In the genomic region with DNA sequence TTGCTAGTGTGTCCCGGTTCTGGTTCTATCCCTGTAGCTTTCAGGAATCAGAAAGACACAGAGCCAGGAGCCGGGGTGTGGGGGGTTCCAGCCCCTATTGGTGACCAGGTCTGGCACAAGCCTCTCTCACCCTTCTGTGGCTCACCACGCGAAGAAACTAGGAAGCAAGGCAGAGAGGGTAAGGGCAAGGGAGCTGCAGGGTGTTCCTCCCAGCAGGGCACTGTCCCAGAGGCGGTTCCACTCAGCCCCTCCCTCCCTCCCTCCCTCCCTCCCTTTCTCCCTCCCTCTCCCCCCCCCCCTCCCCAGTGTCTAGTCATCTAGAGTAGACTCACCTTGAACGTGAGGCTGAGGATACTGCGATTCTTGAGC, we compare ENCODE assay signal across 8 mouse cellular contexts. TPM values are rescaled to one million over a fixed set of nuclear protein-coding genes. Genes with fewer than 3 reads are reported as not detected.
DNase-seq lines count a peak whose midpoint lies in the region; ATAC-seq lines count a peak whose summit lies in the region.

No protein-coding gene starts in this region.

- no peak overlapping the region; a peak in 1 of 4 replicates for H3K27ac ChIP-seq in heart, embryonic 14.5 days (replicated peaks in 1 of 2; ENCODE audit: control insufficient read depth in 1 of 2, insufficient read depth in 1 of 2, low read depth in 2 of 2, low read length in 2 of 2)
- H3K27ac ChIP-seq in limb, embryonic 15.5 days: no peak overlapping the region
- no peak overlapping the region for H3K27ac ChIP-seq in neural tube, embryonic 13.5 days (replicated peaks)

- peaks cover 25% of the 10 kb centered on the region for H3K27me3 ChIP-seq in heart, embryonic 14.5 days (ENCODE audit: control insufficient read depth, insufficient read depth, low read length)
- no peaks in the 10 kb centered on the region for H3K27me3 ChIP-seq in limb, embryonic 15.5 days
- H3K27me3 ChIP-seq in neural tube, embryonic 13.5 days: peaks cover 3% of the 10 kb centered on the region

- H3K4me1 ChIP-seq in heart, embryonic 14.5 days (ENCODE audit: control insufficient read depth in 2 of 2, insufficient read depth in 2 of 2, low read length in 2 of 2): peaks cover 5% of the 10 kb centered on the region in 2 experiments
- H3K4me1 ChIP-seq in limb, embryonic 15.5 days: peaks cover 5% of the 10 kb centered on the region
- H3K4me1 ChIP-seq in neural tube, embryonic 13.5 days (replicated peaks): peaks cover 8% of the 10 kb centered on the region

- peak overlapping the region; percentile 35 to 37 for H3K4me3 ChIP-seq in heart, embryonic 14.5 days (ENCODE audit: control insufficient read depth in 1 of 2, insufficient read depth in 1 of 2, low read depth in 1 of 2, low read length in 2 of 2)
- peak overlapping the region; percentile 23 for H3K4me3 ChIP-seq in limb, embryonic 15.5 days
- peak overlapping the region; percentile 20 for H3K4me3 ChIP-seq in neural tube, embryonic 13.5 days

- ATAC-seq in heart, embryonic 14.5 days (ENCODE audit: insufficient number of reproducible peaks, insufficient read depth, low FRiP score, low read depth): peak; percentile 57; the same call in 1 of the 2 replicates
- no peak for ATAC-seq in limb, embryonic 15.5 days (ENCODE audit: insufficient number of reproducible peaks, low FRiP score, low TSS enrichment, low read depth)
- ATAC-seq in neural tube, embryonic 13.5 days (ENCODE audit: low read depth): peak; percentile 32; the same call in 1 of the 2 replicates

- DNase-seq in testis, postnatal 10 days (ENCODE audit: low spot score): peak; percentile 43
- no peak for DNase-seq in testis, postnatal 14 days (ENCODE audit: low spot score)
- DNase-seq in right cerebral cortex, postnatal 10 days (ENCODE audit: low spot score in 2 of 2): no peak
- DNase-seq in cerebellum, adult 18-20 months: no peak
- no peak for DNase-seq in adrenal gland, adult 8-10 months

- no peaks in the 10 kb centered on the region for H3K36me3 ChIP-seq in heart, embryonic 14.5 days (ENCODE audit: control insufficient read depth, insufficient read depth, low read length)
- H3K36me3 ChIP-seq in limb, embryonic 15.5 days: no peaks in the 10 kb centered on the region
- no peaks in the 10 kb centered on the region for H3K36me3 ChIP-seq in neural tube, embryonic 13.5 days

- WGBS in heart, embryonic 14.5 days: 6% methylated on average over 6 of the region's 7 CpGs
- WGBS in limb, embryonic 15.5 days: 4% methylated on average over 6 of the region's 7 CpGs
- 6% methylated on average over 6 of the region's 7 CpGs for WGBS in neural tube, embryonic 13.5 days

- H3K9ac ChIP-seq in heart, embryonic 14.5 days (ENCODE audit: low read length): peak overlapping the region; percentile 64
- no peak overlapping the region for H3K9ac ChIP-seq in limb, embryonic 15.5 days
- H3K9ac ChIP-seq in neural tube, embryonic 13.5 days: no peak overlapping the region; the same call in 1 of the 2 replicates

- peak overlapping the region; percentile 76 for H3K4me2 ChIP-seq in heart, embryonic 14.5 days (ENCODE audit: low read length)
- H3K4me2 ChIP-seq in limb, embryonic 15.5 days: peak overlapping the region; percentile 47
- H3K4me2 ChIP-seq in neural tube, embryonic 13.5 days: peak overlapping the region; percentile 49

- no peaks in the 10 kb centered on the region for H3K9me3 ChIP-seq in heart, embryonic 14.5 days (ENCODE audit: control insufficient read depth, low read length)
- no peaks in the 10 kb centered on the region for H3K9me3 ChIP-seq in limb, embryonic 15.5 days
- no peaks in the 10 kb centered on the region for H3K9me3 ChIP-seq in neural tube, embryonic 13.5 days

RNA-seq across cellular contexts. Expression of a gene that starts 8.4 kb away (rescaled TPM):
- polyA plus RNA-seq in heart, embryonic 14.5 days (2014; fragmentation: Nextera tagmentation; extraction: Ambion mirVana): 2.1 and 2.3 TPM in 2 replicates
- 1.4 and 2.1 TPM in 2 replicates for polyA plus RNA-seq in limb, embryonic 15.5 days (2015; fragmentation: Nextera tagmentation; extraction: Ambion mirVana)
- 0.95 and 2.1 TPM in 2 replicates for polyA plus RNA-seq in neural tube, embryonic 13.5 days (2015; fragmentation: Nextera tagmentation; extraction: Ambion mirVana)
- 10 to 100 TPM in 2 of 4 experiments, 1 to 10 TPM in 2; 5.1 to 12.2 (median 8.2) TPM for total RNA-seq in adrenal gland, adult 8-10 months (2022)

RNA-seq across cellular contexts. Expression of a gene that starts 38.5 kb away (rescaled TPM):
- 48.6 and 50.1 TPM in 2 replicates for polyA plus RNA-seq in heart, embryonic 14.5 days (2014; fragmentation: Nextera tagmentation; extraction: Ambion mirVana)
- polyA plus RNA-seq in limb, embryonic 15.5 days (2015; fragmentation: Nextera tagmentation; extraction: Ambion mirVana): 94.4 and 94.7 TPM in 2 replicates
- 70.4 and 72.2 TPM in 2 replicates for polyA plus RNA-seq in neural tube, embryonic 13.5 days (2015; fragmentation: Nextera tagmentation; extraction: Ambion mirVana)
- 10 to 100 TPM; 35.0 to 43.4 (median 38.6) TPM for total RNA-seq in adrenal gland, adult 8-10 months (2022)
